15 mouse cellular contexts compared by ENCODE assay signal in the genomic region with DNA sequence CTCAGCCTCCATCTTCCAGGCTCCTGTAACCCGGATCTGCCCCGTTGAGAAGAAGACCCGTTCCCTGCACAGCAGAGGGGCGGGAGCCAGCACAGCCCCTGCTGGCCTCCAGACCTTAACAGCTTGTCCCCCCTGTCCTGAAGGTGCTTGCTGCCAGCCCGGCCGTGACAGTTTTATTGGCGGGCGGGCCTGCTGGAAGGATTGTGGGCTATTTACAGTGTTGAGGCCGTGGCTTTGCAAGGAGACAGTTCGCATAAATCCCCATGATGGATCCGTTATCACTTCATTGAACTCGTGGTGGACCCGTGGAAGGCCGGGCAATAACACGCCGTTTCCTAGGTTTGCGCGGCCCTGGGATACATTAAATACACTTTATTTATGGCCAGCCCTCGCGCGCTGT.
DNase-seq lines count a peak whose midpoint lies in the region; ATAC-seq lines count a peak whose summit lies in the region.
"Had no signal": no experiment of that assay in that cellular context is flagged by ENCODE, and none has a peak within 500 bp of the region (broad histone marks: within the 10 kb centered on the region; RNA-seq: fewer than 3 reads in every experiment).

No protein-coding gene starts in this region.

- DNase-seq in heart, adult 8-10 months (ENCODE audit: low spot score), result no peak
- DNase-seq in midbrain, embryonic 11.5 days (ENCODE audit: low spot score, missing footprints), result no peak
- peak; percentile 62 for DNase-seq in limb, embryonic 11.5 days (ENCODE audit: low spot score)
- DNase-seq in thymus, postnatal 0 days (ENCODE audit: low spot score), result no peak
- DNase-seq: adrenal gland, adult 2 months; heart, adult 2 months; kidney, adult 2 months; spleen, adult 18-20 months had no signal

- no peak overlapping the region for H3K4me3 ChIP-seq in heart, embryonic 14.5 days (ENCODE audit: control insufficient read depth in 1 of 2, insufficient read depth in 1 of 2, low read depth in 1 of 2, low read length in 2 of 2)
- H3K4me3 ChIP-seq in midbrain, embryonic 12.5 days, result no peak overlapping the region
- no peak overlapping the region for H3K4me3 ChIP-seq in midbrain, embryonic 11.5 days (ENCODE audit: low read depth, low read length)
- no peak overlapping the region for H3K4me3 ChIP-seq in limb, embryonic 11.5 days (ENCODE audit: low read depth, low read length)
- no peak overlapping the region for H3K4me3 ChIP-seq in neural tube, embryonic 14.5 days (ENCODE audit: low read depth, low read length)
- H3K4me3 ChIP-seq: erythroblast, embryonic 14.5 days; heart, adult 2 months; limb, embryonic 15.5 days had no signal

- H3K27me3 ChIP-seq in heart, embryonic 14.5 days (ENCODE audit: control insufficient read depth, insufficient read depth, low read length), result no peaks in the 10 kb centered on the region
- no peaks in the 10 kb centered on the region for H3K27me3 ChIP-seq in midbrain, embryonic 12.5 days
- no peaks in the 10 kb centered on the region for H3K27me3 ChIP-seq in midbrain, embryonic 11.5 days (ENCODE audit: control insufficient read depth, insufficient read depth, low read length)
- no peaks in the 10 kb centered on the region for H3K27me3 ChIP-seq in limb, embryonic 11.5 days (ENCODE audit: control insufficient read depth, insufficient read depth, low read length)
- no peaks in the 10 kb centered on the region for H3K27me3 ChIP-seq in neural tube, embryonic 14.5 days (ENCODE audit: control insufficient read depth, insufficient read depth, low read length)
- H3K27me3 ChIP-seq: CH12.LX; limb, embryonic 15.5 days had no signal

- peak overlapping the region; percentile 16; the same call in 1 of the 2 replicates for H3K9ac ChIP-seq in heart, embryonic 14.5 days (ENCODE audit: low read length)
- H3K9ac ChIP-seq in midbrain, embryonic 12.5 days (replicated peaks), result no peak overlapping the region
- no peak overlapping the region for H3K9ac ChIP-seq in midbrain, embryonic 11.5 days (ENCODE audit: low read length)
- no peak overlapping the region for H3K9ac ChIP-seq in limb, embryonic 11.5 days (ENCODE audit: low read length)
- H3K9ac ChIP-seq in neural tube, embryonic 14.5 days (replicated peaks; ENCODE audit: low read depth, low read length), result no peak overlapping the region
- H3K9ac ChIP-seq: limb, embryonic 15.5 days had no signal

- no peaks in the 10 kb centered on the region for H3K36me3 ChIP-seq in heart, embryonic 14.5 days (ENCODE audit: control insufficient read depth, insufficient read depth, low read length)
- H3K36me3 ChIP-seq in midbrain, embryonic 12.5 days, result no peaks in the 10 kb centered on the region
- H3K36me3 ChIP-seq in midbrain, embryonic 11.5 days (ENCODE audit: control insufficient read depth, insufficient read depth, low read length), result no peaks in the 10 kb centered on the region
- no peaks in the 10 kb centered on the region for H3K36me3 ChIP-seq in limb, embryonic 11.5 days (ENCODE audit: control insufficient read depth, insufficient read depth, low read length)
- H3K36me3 ChIP-seq in neural tube, embryonic 14.5 days (ENCODE audit: control insufficient read depth, insufficient read depth, low read length), result no peaks in the 10 kb centered on the region
- H3K36me3 ChIP-seq: limb, embryonic 15.5 days had no signal

- no peak overlapping the region for H3K27ac ChIP-seq in heart, embryonic 14.5 days (replicated peaks in 1 of 2; ENCODE audit: control insufficient read depth in 1 of 2, insufficient read depth in 1 of 2, low read depth in 2 of 2, low read length in 2 of 2)
- H3K27ac ChIP-seq in midbrain, embryonic 12.5 days (replicated peaks), result peak overlapping the region; percentile 46
- no peak overlapping the region for H3K27ac ChIP-seq in midbrain, embryonic 11.5 days (ENCODE audit: low read depth, low read length)
- H3K27ac ChIP-seq in limb, embryonic 11.5 days (replicated peaks; ENCODE audit: low read depth, low read length), result no peak overlapping the region
- H3K27ac ChIP-seq in neural tube, embryonic 14.5 days (ENCODE audit: low read depth, low read length), result peak overlapping the region; percentile 48
- H3K27ac ChIP-seq: heart, adult 2 months; limb, embryonic 15.5 days had no signal

- 0 out of 2 replicates have a peak, but pooled peaks cover 3% of the 10 kb centered on the region for H3K9me3 ChIP-seq in heart, embryonic 14.5 days (ENCODE audit: control insufficient read depth, low read length)
- no peaks in the 10 kb centered on the region for H3K9me3 ChIP-seq in midbrain, embryonic 12.5 days
- no peaks in the 10 kb centered on the region for H3K9me3 ChIP-seq in midbrain, embryonic 11.5 days (ENCODE audit: control insufficient read depth, low read length)
- no peaks in the 10 kb centered on the region for H3K9me3 ChIP-seq in limb, embryonic 11.5 days (ENCODE audit: control insufficient read depth, low read length)
- H3K9me3 ChIP-seq in neural tube, embryonic 14.5 days (ENCODE audit: control insufficient read depth, low read length), result no peaks in the 10 kb centered on the region
- H3K9me3 ChIP-seq: limb, embryonic 15.5 days had no signal

- H3K4me1 ChIP-seq in heart, embryonic 14.5 days (ENCODE audit: control insufficient read depth in 2 of 2, insufficient read depth in 2 of 2, low read length in 2 of 2), result peaks cover 2 to 7% of the 10 kb centered on the region in 2 experiments; a peak in 2 of 4 replicates
- peaks cover 29% of the 10 kb centered on the region for H3K4me1 ChIP-seq in midbrain, embryonic 12.5 days
- H3K4me1 ChIP-seq in midbrain, embryonic 11.5 days (ENCODE audit: control insufficient read depth, insufficient read depth, low read length), result peaks cover 6% of the 10 kb centered on the region
- peaks cover 24% of the 10 kb centered on the region for H3K4me1 ChIP-seq in limb, embryonic 11.5 days (ENCODE audit: control insufficient read depth, insufficient read depth, low read length)
- H3K4me1 ChIP-seq in neural tube, embryonic 14.5 days (ENCODE audit: control insufficient read depth, insufficient read depth, low read length), result peaks cover 30% of the 10 kb centered on the region

- no peak for ATAC-seq in heart, embryonic 14.5 days (ENCODE audit: insufficient number of reproducible peaks, insufficient read depth, low FRiP score, low read depth)
- ATAC-seq in midbrain, embryonic 12.5 days (ENCODE audit: low FRiP score, low read depth), result no peak
- ATAC-seq in midbrain, embryonic 11.5 days (ENCODE audit: low FRiP score), result no peak
- no peak for ATAC-seq in limb, embryonic 11.5 days (ENCODE audit: insufficient number of reproducible peaks, low FRiP score, low TSS enrichment, low read depth)
- ATAC-seq in neural tube, embryonic 14.5 days (ENCODE audit: low read depth), result peak; percentile 77
- ATAC-seq: lung, postnatal 0 days had no signal

- WGBS in heart, embryonic 14.5 days, result 73% methylated on average over 21 of the region's 21 CpGs
- 73% methylated on average over 21 of the region's 21 CpGs for WGBS in midbrain, embryonic 12.5 days
- 86% methylated on average over 21 of the region's 21 CpGs for WGBS in midbrain, embryonic 11.5 days
- 3% methylated on average over 21 of the region's 21 CpGs for WGBS in limb, embryonic 11.5 days
- WGBS in neural tube, embryonic 14.5 days, result 7% methylated on average over 21 of the region's 21 CpGs

- H3K4me2 ChIP-seq in heart, embryonic 14.5 days (ENCODE audit: low read length), result no peak overlapping the region
- H3K4me2 ChIP-seq in midbrain, embryonic 12.5 days (replicated peaks), result no peak overlapping the region
- no peak overlapping the region for H3K4me2 ChIP-seq in midbrain, embryonic 11.5 days
- peak overlapping the region; percentile 10; the same call in 1 of the 2 replicates for H3K4me2 ChIP-seq in limb, embryonic 11.5 days (ENCODE audit: low read depth, severe bottlenecking)
- H3K4me2 ChIP-seq in neural tube, embryonic 14.5 days (ENCODE audit: low read depth, low read length), result no peak overlapping the region; the same call in 1 of the 2 replicates
- H3K4me2 ChIP-seq: limb, embryonic 15.5 days had no signal

Comparison
In these comparisons a context has a peak if more than half of its experiments do, and no peak if none do; other contexts are left out.
1. H3K27ac ChIP-seq: peak in midbrain, embryonic 12.5 days (single experiment) and neural tube, embryonic 14.5 days (single experiment); none in heart, embryonic 14.5 days (0 of 2), midbrain, embryonic 11.5 days (single experiment) and limb, embryonic 11.5 days (single experiment).